16 mouse cellular contexts compared by ENCODE assay signal in genomic region chr7:133933378-133933777, GRCm38 (mm10).
DNase-seq lines count a peak whose midpoint lies in the region; ATAC-seq and TF ChIP-seq lines count a peak whose summit lies in the region.
"Had no signal": no experiment of that assay in that cellular context is flagged by ENCODE, and none has a peak within 500 bp of the region (broad histone marks: within the 10 kb centered on the region; RNA-seq: fewer than 3 reads in every experiment).

No protein-coding gene starts in this region.

- TF ChIP-seq CTCF in brain, embryonic 14.5 days (IDR thresholded peaks at IDR 0.05; ENCODE audit: borderline replicate concordance, extremely low read depth, insufficient read depth, insufficient read length) = no peak

- H3K36me3 ChIP-seq in limb, embryonic 13.5 days = no peaks in the 10 kb centered on the region
- H3K36me3 ChIP-seq in limb, embryonic 10.5 days = no peaks in the 10 kb centered on the region
- no peaks in the 10 kb centered on the region for H3K36me3 ChIP-seq in liver, embryonic 13.5 days
- H3K36me3 ChIP-seq: midbrain, embryonic 13.5 days had no signal

- peak; percentile 83 for ATAC-seq in limb, embryonic 13.5 days (ENCODE audit: low FRiP score, low read depth)
- peak; percentile 23; the same call in 1 of the 2 replicates for ATAC-seq in liver, embryonic 13.5 days (ENCODE audit: low read depth)
- ATAC-seq: hindbrain, postnatal 0 days; midbrain, embryonic 13.5 days had no signal

- H3K4me1 ChIP-seq in limb, embryonic 13.5 days = peaks cover 17% of the 10 kb centered on the region
- H3K4me1 ChIP-seq in limb, embryonic 10.5 days = no peaks in the 10 kb centered on the region
- no peaks in the 10 kb centered on the region for H3K4me1 ChIP-seq in liver, embryonic 13.5 days (replicated peaks)

- no peak overlapping the region for H3K9ac ChIP-seq in limb, embryonic 13.5 days
- H3K9ac ChIP-seq in liver, embryonic 13.5 days = no peak overlapping the region
- H3K9ac ChIP-seq: midbrain, embryonic 13.5 days had no signal

- no peaks in the 10 kb centered on the region for H3K27me3 ChIP-seq in limb, embryonic 13.5 days
- no peaks in the 10 kb centered on the region for H3K27me3 ChIP-seq in limb, embryonic 10.5 days (ENCODE audit: low read depth, poor library complexity, severe bottlenecking)
- no peaks in the 10 kb centered on the region for H3K27me3 ChIP-seq in liver, embryonic 13.5 days
- H3K27me3 ChIP-seq: midbrain, embryonic 13.5 days had no signal

- intact Hi-C loops in gastrocnemius, postnatal 36 days (cut with DNase I) = no loop called here

- no peak overlapping the region for H3K4me3 ChIP-seq in limb, embryonic 13.5 days
- H3K4me3 ChIP-seq in limb, embryonic 10.5 days = no peak overlapping the region
- no peak overlapping the region for H3K4me3 ChIP-seq in liver, embryonic 13.5 days (replicated peaks)
- H3K4me3 ChIP-seq: erythroblast, embryonic 14.5 days; midbrain, embryonic 13.5 days had no signal

- no peak overlapping the region for H3K4me2 ChIP-seq in limb, embryonic 13.5 days (replicated peaks)
- no peak overlapping the region for H3K4me2 ChIP-seq in liver, embryonic 13.5 days
- H3K4me2 ChIP-seq: midbrain, embryonic 13.5 days had no signal

- TF ChIP-seq POLR2A in brain, embryonic 14.5 days (IDR thresholded peaks at IDR 0.05; ENCODE audit: borderline replicate concordance, extremely low read depth, insufficient read depth, insufficient read length, poor library complexity, severe bottlenecking) = no peak

- WGBS in limb, embryonic 13.5 days = 20% methylated on average over 6 of the region's 6 CpGs
- 71% methylated on average over 6 of the region's 6 CpGs for WGBS in limb, embryonic 10.5 days
- WGBS in liver, embryonic 13.5 days (ENCODE audit: insufficient replicate concordance) = 73% methylated on average over 6 of the region's 6 CpGs

- H3K9me3 ChIP-seq in limb, embryonic 13.5 days = no peaks in the 10 kb centered on the region
- H3K9me3 ChIP-seq in limb, embryonic 10.5 days (replicated peaks) = no peaks in the 10 kb centered on the region
- H3K9me3 ChIP-seq in liver, embryonic 13.5 days (replicated peaks) = no peaks in the 10 kb centered on the region
- H3K9me3 ChIP-seq: midbrain, embryonic 13.5 days had no signal

- DNase-seq in embryo, embryonic 10.5 days (ENCODE audit: low spot score) = peak; percentile 32
- no peak for DNase-seq in embryo, embryonic 10 days (ENCODE audit: low spot score)
- no peak for DNase-seq in limb, embryonic 10.5 days (ENCODE audit: low spot score)
- peak; percentile 71 for DNase-seq in brain, embryonic 14.5 days (ENCODE audit: low read depth)
- DNase-seq in liver, embryonic 13.5 days = no peak
- DNase-seq in gastrocnemius, postnatal 36 days = no peak
- no peak for DNase-seq in layer of hippocampus, adult 9-11 months
- DNase-seq: adrenal gland, postnatal 10 days; cerebellum, postnatal 14 days; heart, adult 18-20 months; heart, postnatal 10 days; thymus, adult 2 months had no signal

- no peak overlapping the region for H3K27ac ChIP-seq in limb, embryonic 13.5 days
- H3K27ac ChIP-seq in limb, embryonic 10.5 days = no peak overlapping the region
- H3K27ac ChIP-seq in liver, embryonic 13.5 days = no peak overlapping the region
- H3K27ac ChIP-seq: hindbrain, postnatal 0 days; midbrain, embryonic 13.5 days had no signal

Comparison
In these comparisons a context has a peak if more than half of its experiments do, and no peak if none do; other contexts are left out.
1. DNase-seq: peak in embryo, embryonic 10.5 days (single experiment) and brain, embryonic 14.5 days (single experiment); none in embryo, embryonic 10 days (single experiment), limb, embryonic 10.5 days (single experiment), liver, embryonic 13.5 days (single experiment), gastrocnemius, postnatal 36 days (0 of 2) and layer of hippocampus, adult 9-11 months (single experiment).